Mouse (Mus musculus) limb, embryonic 13.5 days (tissue): ENCODE data around the gene 2610028H24Rik. TPM values are rescaled to one million over a fixed set of nuclear protein-coding genes. Genes with fewer than 3 reads are reported as not detected.

Source experiments
- ATAC-seq: fragments of 200-750 bp; cut with Nextera tagmentation; 2 replicates; pipeline ENCODE4 v1.8.0; 2017; ENCODE audit warnings: low read depth, moderate number of reproducible peaks, moderate TSS enrichment; ENCODE audit not compliant: low FRiP score
- H3K27ac ChIP-seq: fragments of 300-500 bp; sonication (generic); 2 replicates; pipeline ENCODE4 v1.5.1; 2015; ENCODE audit warnings: inconsistent platforms, mild to moderate bottlenecking, moderate library complexity
- H3K27me3 ChIP-seq: fragments of 300-500 bp; sonication (generic); 2 replicates; pipeline ENCODE4 v1.6.1; 2015; ENCODE audit warnings: mild to moderate bottlenecking, inconsistent platforms
- H3K36me3 ChIP-seq: fragments of 300-500 bp; sonication (generic); 2 replicates; pipeline ENCODE4 v1.6.1; 2015; ENCODE audit warnings: inconsistent platforms, mild to moderate bottlenecking, moderate library complexity
- H3K4me1 ChIP-seq: fragments of 300-500 bp; sonication (generic); 2 replicates; pipeline ENCODE4 v1.6.1; 2015; ENCODE audit warnings: inconsistent platforms
- H3K4me2 ChIP-seq: fragments of 300-500 bp; sonication (generic); replicated peaks from 2 replicates; pipeline ENCODE4 v1.6.1; 2015; ENCODE audit warnings: inconsistent platforms, mild to moderate bottlenecking, moderate library complexity
- H3K4me3 ChIP-seq: fragments of 300-500 bp; sonication (generic); 2 replicates; pipeline ENCODE4 v1.5.1; 2015; ENCODE audit warnings: moderate library complexity, mild to moderate bottlenecking, inconsistent platforms
- H3K9ac ChIP-seq: fragments of 300-500 bp; sonication (generic); 2 replicates; pipeline ENCODE4 v1.6.1; 2015; ENCODE audit warnings: mild to moderate bottlenecking, inconsistent platforms
- H3K9me3 ChIP-seq: fragments of 300-500 bp; sonication (generic); 2 replicates; pipeline ENCODE4 v1.6.1; 2016; ENCODE audit warnings: inconsistent platforms
- WGBS: fragments of 180-500 bp; shearing (Covaris S2); methylation state at CpG from one replicate; pipeline ENCODE4 v1.1.7; 2015; 5-methylcytosine and 5-hydroxymethylcytosine counted together
- polyA plus RNA-seq: library from polyadenylated mRNA; unstranded; fragments of >200 nt; fragmentation: Nextera tagmentation; extraction: Ambion mirVana; gene quantifications from 2 replicates; pipeline ENCODE4 v1.2.1, GENCODE M21; 2015

2610028H24Rik gene
- polyA plus RNA-seq, 1 experiment from 2014 or later = not detected

- WGBS = 74% methylated on average over 1 of the region's 1 CpGs
- no peaks in the 10 kb centered on the region for H3K9me3 ChIP-seq
- no peak overlapping the region for H3K4me3 ChIP-seq
- H3K27me3 ChIP-seq = no peaks in the 10 kb centered on the region
- H3K36me3 ChIP-seq = peaks cover 8% of the 10 kb centered on the region; the same call in 1 of the 2 replicates
- no peak for ATAC-seq
- no peak overlapping the region for H3K9ac ChIP-seq
- no peak overlapping the region for H3K4me2 ChIP-seq
- H3K4me1 ChIP-seq = no peaks in the 10 kb centered on the region
- no peak overlapping the region for H3K27ac ChIP-seq
These were observed 12.4 kb downstream of the 2610028H24Rik start for GRCm38 (mm10) chr10:76461255-76461654.

- no peak for ATAC-seq
- Histone ChIP-seq H3K36me3 (peaks cover 8% of the 10 kb centered on the region; the same call in 1 of the 2 replicates), H3K27me3 (no peaks in the 10 kb centered on the region), H3K9ac (no peak overlapping the region), H3K4me3 (no peak overlapping the region), H3K9me3 (no peaks in the 10 kb centered on the region), H3K4me1 (no peaks in the 10 kb centered on the region), H3K27ac (no peak overlapping the region), H3K4me2 (no peak overlapping the region)
- WGBS = 92% methylated on average over 7 of the region's 7 CpGs
These were observed 13.4 kb downstream of the 2610028H24Rik start for GRCm38 (mm10) chr10:76462312-76462711.

GRCm38 (mm10) chr10:76462721-76463120 lies 13.8 kb downstream of the 2610028H24Rik start:
- H3K36me3 ChIP-seq = peaks cover 8% of the 10 kb centered on the region; the same call in 1 of the 2 replicates
- 86% methylated on average over 6 of the region's 6 CpGs for WGBS
- no peak overlapping the region for H3K4me3 ChIP-seq
- no peak for ATAC-seq
- H3K4me1 ChIP-seq = 0 out of 2 replicates have a peak, but pooled peaks cover 2% of the 10 kb centered on the region
- no peak overlapping the region for H3K27ac ChIP-seq
- no peak overlapping the region for H3K9ac ChIP-seq
- no peaks in the 10 kb centered on the region for H3K27me3 ChIP-seq
- H3K9me3 ChIP-seq = no peaks in the 10 kb centered on the region
- H3K4me2 ChIP-seq = no peak overlapping the region

GRCm38 (mm10) chr10:76468203-76469162 lies 19.6 kb downstream of the 2610028H24Rik start, which contains the start of the genes Mcm3ap and Ybey:
Gene Mcm3ap (plus strand): TSS chr10:76468927.
Gene Ybey (minus strand): TSS chr10:76469114.
- Histone ChIP-seq H3K9me3 (no peaks in the 10 kb centered on the region), H3K36me3 (peaks cover 42% of the 10 kb centered on the region), H3K4me3 (peak within 1 kb of the TSS; percentile 80), H3K27ac (peak within 1 kb of the TSS; percentile 85), H3K27me3 (no peaks in the 10 kb centered on the region), H3K4me2 (peak within 1 kb of the TSS; percentile 67), H3K4me1 (0 out of 2 replicates have a peak, but pooled peaks cover 13% of the 10 kb centered on the region), H3K9ac (peak within 1 kb of the TSS; percentile 91)
- WGBS = 1% methylated on average over 55 of the region's 55 CpGs
- ATAC-seq = peak; percentile 96

GRCm38 (mm10) chr10:76473759-76474158 lies 24.9 kb downstream of the 2610028H24Rik start:
- no peak for ATAC-seq
- no peak overlapping the region for H3K9ac ChIP-seq

GRCm38 (mm10) chr10:76480851-76481250 lies 32.0 kb downstream of the 2610028H24Rik start:
- ATAC-seq = no peak
- H3K27ac ChIP-seq = no peak overlapping the region
- H3K4me1 ChIP-seq = no peaks in the 10 kb centered on the region
- H3K4me3 ChIP-seq = no peak overlapping the region
- peaks cover 97% of the 10 kb centered on the region for H3K36me3 ChIP-seq
- H3K4me2 ChIP-seq = no peak overlapping the region
- no peak overlapping the region for H3K9ac ChIP-seq
- H3K9me3 ChIP-seq = no peaks in the 10 kb centered on the region
- no peaks in the 10 kb centered on the region for H3K27me3 ChIP-seq
- WGBS = 86% methylated on average over 13 of the region's 13 CpGs

More at GRCm38 (mm10) chr10:76473759-76474158, 24.9 kb downstream of the 2610028H24Rik start:
- Histone ChIP-seq H3K4me2 (no peak overlapping the region), H3K4me3 (no peak overlapping the region), H3K4me1 (0 out of 2 replicates have a peak, but pooled peaks cover 11% of the 10 kb centered on the region), H3K9me3 (no peaks in the 10 kb centered on the region), H3K27me3 (no peaks in the 10 kb centered on the region), H3K36me3 (peaks cover 81% of the 10 kb centered on the region), H3K27ac (no peak overlapping the region)
- 92% methylated on average over 5 of the region's 5 CpGs for WGBS

- Histone ChIP-seq H3K4me2 (no peak overlapping the region), H3K4me3 (no peak overlapping the region), H3K27me3 (no peaks in the 10 kb centered on the region), H3K9ac (no peak overlapping the region), H3K36me3 (peaks cover 97% of the 10 kb centered on the region), H3K9me3 (no peaks in the 10 kb centered on the region), H3K4me1 (no peaks in the 10 kb centered on the region), H3K27ac (no peak overlapping the region)
- ATAC-seq = no peak
- 89% methylated on average over 6 of the region's 6 CpGs for WGBS
These were observed 32.6 kb downstream of the 2610028H24Rik start for GRCm38 (mm10) chr10:76481480-76481879.

- Histone ChIP-seq H3K4me3 (no peak overlapping the region), H3K4me1 (no peaks in the 10 kb centered on the region), H3K36me3 (peaks cover 96% of the 10 kb centered on the region), H3K27ac (no peak overlapping the region), H3K27me3 (no peaks in the 10 kb centered on the region), H3K9me3 (no peaks in the 10 kb centered on the region), H3K4me2 (no peak overlapping the region), H3K9ac (no peak overlapping the region)
- no peak for ATAC-seq
- WGBS = 100% methylated on average over 2 of the region's 2 CpGs
These were observed 37.4 kb downstream of the 2610028H24Rik start for GRCm38 (mm10) chr10:76486302-76486701.

- ATAC-seq = no peak
- Histone ChIP-seq H3K27ac (no peak overlapping the region), H3K9me3 (no peaks in the 10 kb centered on the region), H3K4me1 (no peaks in the 10 kb centered on the region), H3K9ac (no peak overlapping the region), H3K4me2 (no peak overlapping the region), H3K4me3 (no peak overlapping the region), H3K36me3 (peaks cover 94% of the 10 kb centered on the region), H3K27me3 (no peaks in the 10 kb centered on the region)
- WGBS = 95% methylated on average over 8 of the region's 8 CpGs
These were observed 39.4 kb downstream of the 2610028H24Rik start for GRCm38 (mm10) chr10:76488265-76488664.

GRCm38 (mm10) chr10:76489205-76489604 lies 40.3 kb downstream of the 2610028H24Rik start:
- Histone ChIP-seq H3K4me3 (no peak overlapping the region), H3K9me3 (no peaks in the 10 kb centered on the region), H3K9ac (no peak overlapping the region), H3K4me2 (no peak overlapping the region), H3K27ac (no peak overlapping the region), H3K27me3 (no peaks in the 10 kb centered on the region), H3K4me1 (no peaks in the 10 kb centered on the region), H3K36me3 (peaks cover 94% of the 10 kb centered on the region)
- no peak for ATAC-seq
- 95% methylated on average over 15 of the region's 15 CpGs for WGBS

GRCm38 (mm10) chr10:76493527-76493926 lies 44.6 kb downstream of the 2610028H24Rik start:
- H3K9me3 ChIP-seq = no peaks in the 10 kb centered on the region
- no peaks in the 10 kb centered on the region for H3K27me3 ChIP-seq
- 77% methylated on average over 1 of the region's 1 CpGs for WGBS
- H3K36me3 ChIP-seq = peaks cover 88% of the 10 kb centered on the region
- H3K9ac ChIP-seq = no peak overlapping the region
- no peak overlapping the region for H3K27ac ChIP-seq
- no peak overlapping the region for H3K4me2 ChIP-seq
- no peak overlapping the region for H3K4me3 ChIP-seq
- ATAC-seq = no peak
- no peaks in the 10 kb centered on the region for H3K4me1 ChIP-seq

- Histone ChIP-seq H3K9me3 (no peaks in the 10 kb centered on the region), H3K36me3 (peaks cover 88% of the 10 kb centered on the region), H3K27me3 (no peaks in the 10 kb centered on the region), H3K27ac (no peak overlapping the region), H3K9ac (no peak overlapping the region), H3K4me2 (no peak overlapping the region), H3K4me3 (no peak overlapping the region), H3K4me1 (no peaks in the 10 kb centered on the region)
- ATAC-seq = no peak
- whole genome bisulfite sequencing = 90% methylated on average over 6 of the region's 6 CpGs
These were observed 46.6 kb downstream of the 2610028H24Rik start for GRCm38 (mm10) chr10:76495501-76495900.
